Mouse (Mus musculus): ENCODE results near the gene Ubald1. TPM values are rescaled to one million over a fixed set of nuclear protein-coding genes. Genes with fewer than 3 reads are reported as not detected.

Ubald1 gene
- total and polyA plus RNA-seq, 3 experiments, result 2.8 to 25.6 TPM; not detected in 1

DNA sequence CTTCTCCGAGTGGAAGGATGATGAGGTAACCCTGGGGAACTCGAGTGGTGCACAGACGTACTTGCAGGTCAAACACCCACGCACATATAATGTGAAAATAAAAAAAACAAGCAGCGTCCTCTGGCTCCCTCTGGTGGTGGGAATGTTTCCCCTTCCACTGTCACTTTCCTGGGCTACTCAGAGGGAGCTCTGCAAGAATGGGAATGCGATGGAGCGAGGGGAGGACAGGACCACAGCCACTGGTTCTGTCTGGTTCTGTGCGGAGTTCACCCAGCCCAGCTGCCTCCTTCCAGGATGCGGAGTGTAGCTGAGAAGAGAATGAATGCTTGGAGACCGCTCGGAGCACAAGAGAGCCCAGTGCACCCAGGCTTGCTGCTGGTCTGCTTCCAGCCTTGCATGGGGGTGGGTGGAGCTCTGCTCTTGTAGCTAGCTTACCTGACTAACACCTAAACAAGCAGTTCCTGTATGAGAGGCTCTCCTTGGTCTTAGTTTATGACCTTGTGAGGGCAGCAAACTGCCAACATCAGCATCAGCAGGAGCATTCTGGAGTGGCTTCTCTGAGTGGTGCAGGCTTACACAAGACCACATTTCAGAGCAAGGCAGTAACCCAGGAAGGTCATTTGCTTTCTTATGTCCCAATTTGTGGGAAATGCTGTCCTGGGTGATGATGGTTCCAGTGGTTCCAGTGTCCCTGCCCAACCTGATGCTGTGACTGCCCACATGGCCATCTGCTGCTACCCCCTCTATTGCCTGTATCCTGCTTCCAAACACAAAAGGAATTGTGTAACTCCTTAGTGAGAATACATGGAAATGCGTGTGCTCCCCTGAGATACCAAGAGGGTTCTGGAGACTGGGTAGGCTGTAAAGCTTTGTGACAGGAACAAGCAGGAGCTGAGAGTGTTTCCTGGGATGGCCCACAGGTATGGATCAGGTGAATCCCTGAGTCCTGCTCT is 33.9 kb upstream of the Ubald1 start:
- H3K27ac ChIP-seq (ENCODE audit: control insufficient read depth, low read depth, low read length), result no peak overlapping the region
- peak; percentile 69 for DNase-seq (ENCODE audit: low read depth, low spot score)
- no peaks in the 10 kb centered on the region for H3K4me1 ChIP-seq (ENCODE audit: control insufficient read depth in 1 of 2, insufficient read depth in 2 of 2, low read length in 2 of 2)
- no peak overlapping the region for H3K9ac ChIP-seq (ENCODE audit: control insufficient read depth, low read depth, low read length, poor library complexity, severe bottlenecking)
- H3K27me3 ChIP-seq (ENCODE audit: control insufficient read depth in 1 of 2, insufficient read depth in 2 of 2, low read length in 2 of 2), result no peaks in the 10 kb centered on the region
- no peaks in the 10 kb centered on the region for H3K79me2 ChIP-seq (ENCODE audit: control insufficient read depth, insufficient read depth, low read length, poor library complexity)
- no peak overlapping the region for H3K4me3 ChIP-seq (ENCODE audit: control insufficient read depth in 1 of 2, insufficient read depth in 1 of 2, low read depth in 2 of 2, low read length in 2 of 2)
- no peaks in the 10 kb centered on the region for H3K9me3 ChIP-seq (replicated peaks; ENCODE audit: insufficient read depth, low read length)
- no peaks in the 10 kb centered on the region; a peak in 1 of 4 replicates for H3K36me3 ChIP-seq (ENCODE audit: control insufficient read depth in 1 of 2, insufficient read depth in 2 of 2, low read length in 2 of 2)
- no peak for TF ChIP-seq MAZ (IDR thresholded peaks at IDR 0.05; ENCODE audit: low read depth, low read length)
- TF ChIP-seq CTCF (IDR thresholded peaks at IDR 0.05 in 2 of 3, conservative IDR thresholded peaks at IDR 0.05 in 1 of 3; ENCODE audit: control insufficient read depth in 1 of 3, insufficient read depth in 1 of 3, low read depth in 2 of 3, low read length in 3 of 3, poor library complexity in 1 of 3, severe bottlenecking in 1 of 3), result peak; percentile 75 to 96 (median 88)
- peak; percentile 92 for TF ChIP-seq ZNF384 (IDR thresholded peaks at IDR 0.05; ENCODE audit: low read depth, low read length)
- TF ChIP-seq RAD21 (IDR thresholded peaks at IDR 0.05; ENCODE audit: low read depth, low read length), result peak; percentile 84
- TF ChIP-seq NRF1 (IDR thresholded peaks at IDR 0.05; ENCODE audit: insufficient read depth, low read depth, low read length, poor library complexity, severe bottlenecking), result no peak
- TF ChIP-seq SMC3 (IDR thresholded peaks at IDR 0.05; ENCODE audit: low read depth, low read length), result peak; percentile 78
- no peak for TF ChIP-seq ZKSCAN1 (IDR thresholded peaks at IDR 0.05; ENCODE audit: low read depth, low read length)
- peak; percentile 53 for TF ChIP-seq ZC3H11A (IDR thresholded peaks at IDR 0.05; ENCODE audit: low read depth, low read length)
- no peak for TF ChIP-seq POLR2AphosphoS2 (IDR thresholded peaks at IDR 0.05; ENCODE audit: low read length)

DNA sequence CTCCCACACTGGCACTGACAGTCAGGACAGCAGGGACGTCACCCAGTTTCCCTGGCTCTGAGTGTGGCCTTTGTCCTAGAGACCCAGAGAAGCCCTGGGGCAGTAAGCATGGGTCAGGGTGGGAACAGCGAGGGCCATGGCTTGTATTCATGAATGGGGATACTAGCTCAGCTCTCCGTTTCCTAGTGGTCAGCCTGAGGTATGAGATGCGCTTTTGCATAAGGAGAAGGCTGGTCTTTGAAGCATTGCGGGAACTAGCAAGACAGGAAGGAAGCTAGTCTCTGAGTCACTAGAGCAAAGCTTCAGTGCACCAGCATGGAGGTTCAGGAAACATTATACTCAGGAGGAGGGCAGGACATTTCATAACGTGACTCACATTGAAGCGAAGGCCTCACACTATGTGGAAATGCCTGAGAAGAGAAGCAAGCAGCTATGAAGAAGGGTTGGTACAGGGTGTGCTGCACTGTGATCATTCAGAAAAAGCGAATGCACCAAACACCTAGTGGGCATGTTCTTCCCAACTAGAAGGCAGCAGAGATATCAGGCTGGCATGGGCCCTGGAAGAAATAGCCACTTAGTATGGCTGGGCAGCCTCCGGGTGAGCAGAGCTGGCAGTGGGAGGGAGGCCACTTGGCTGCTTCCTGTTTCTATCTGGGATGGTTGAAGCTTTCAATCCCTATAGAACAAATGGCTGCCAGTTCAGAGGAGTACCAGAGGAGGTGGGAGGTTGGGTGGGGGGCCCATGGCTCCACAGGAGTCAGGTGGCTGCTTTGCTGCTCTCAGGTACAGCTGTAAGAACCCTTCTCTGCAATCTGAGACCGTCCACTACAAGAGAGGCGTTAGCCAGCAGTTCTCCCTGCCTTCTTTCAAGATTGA is 33.0 kb upstream of the Ubald1 start:
- DNase-seq (ENCODE audit: low read depth, low spot score), result no peak
- H3K9ac ChIP-seq (ENCODE audit: control insufficient read depth, low read depth, low read length, poor library complexity, severe bottlenecking), result no peak overlapping the region
- no peaks in the 10 kb centered on the region for H3K9me3 ChIP-seq (replicated peaks; ENCODE audit: insufficient read depth, low read length)
- H3K4me3 ChIP-seq (ENCODE audit: control insufficient read depth in 1 of 2, insufficient read depth in 1 of 2, low read depth in 2 of 2, low read length in 2 of 2), result no peak overlapping the region
- H3K27me3 ChIP-seq (ENCODE audit: control insufficient read depth in 1 of 2, insufficient read depth in 2 of 2, low read length in 2 of 2), result no peaks in the 10 kb centered on the region
- no peak overlapping the region for H3K27ac ChIP-seq (ENCODE audit: control insufficient read depth, low read depth, low read length)
- H3K79me2 ChIP-seq (ENCODE audit: control insufficient read depth, insufficient read depth, low read length, poor library complexity), result no peaks in the 10 kb centered on the region
- no peak for TF ChIP-seq TCF12 (IDR thresholded peaks at IDR 0.05; ENCODE audit: low read depth, low read length)
- no peaks in the 10 kb centered on the region for H3K4me1 ChIP-seq (ENCODE audit: control insufficient read depth in 1 of 2, insufficient read depth in 2 of 2, low read length in 2 of 2)
- H3K36me3 ChIP-seq (ENCODE audit: control insufficient read depth in 1 of 2, insufficient read depth in 2 of 2, low read length in 2 of 2), result no peaks in the 10 kb centered on the region; a peak in 1 of 4 replicates
